Mouse (Mus musculus) limb, embryonic 11.5 days (tissue): ENCODE measurements at regions not wholly inside any gene's neighbourhood (a gene's known extent, or its start where the extent isn't known, plus 50 kb on each side); places are given as distances from the start of the nearest gene placed in this dataset.

Experiments
- ATAC-seq: fragments of 200-750 bp; cut with Nextera tagmentation; 2 replicates; pipeline ENCODE4 v1.8.0; 2017; ENCODE audit warnings: low read depth; ENCODE audit not compliant: insufficient number of reproducible peaks, low FRiP score, low TSS enrichment
- DNase-seq: peaks from one replicate; pipeline ENCODE4 v3.0.0-alpha.2; 2015; ENCODE audit warnings: low spot score
- H3K27ac ChIP-seq: fragments of 300-500 bp; sonication (generic); replicated peaks from 2 replicates; pipeline ENCODE4 v1.5.1; 2014; ENCODE audit warnings: low read depth, mild to moderate bottlenecking, low read length
- H3K27me3 ChIP-seq: fragments of 300-500 bp; sonication (generic); 2 replicates; pipeline ENCODE4 v1.6.1; 2014; ENCODE audit warnings: mild to moderate bottlenecking, low read length, mixed read lengths; ENCODE audit not compliant: control insufficient read depth, insufficient read depth
- H3K36me3 ChIP-seq: fragments of 300-500 bp; sonication (generic); 2 replicates; pipeline ENCODE4 v1.6.1; 2014; ENCODE audit warnings: mild to moderate bottlenecking, low read length, moderate library complexity, mixed read lengths; ENCODE audit not compliant: control insufficient read depth, insufficient read depth
- H3K4me1 ChIP-seq: fragments of 300-500 bp; sonication (generic); 2 replicates; pipeline ENCODE4 v1.6.1; 2014; ENCODE audit warnings: low read length, mixed read lengths; ENCODE audit not compliant: control insufficient read depth, insufficient read depth
- H3K4me2 ChIP-seq: fragments of 300-500 bp; sonication (generic); 2 replicates; pipeline ENCODE4 v1.6.1; 2014; ENCODE audit warnings: low read depth, mild to moderate bottlenecking, moderate library complexity; ENCODE audit not compliant: severe bottlenecking
- H3K4me3 ChIP-seq: fragments of 300-500 bp; sonication (generic); 2 replicates; pipeline ENCODE4 v1.5.1; 2014; ENCODE audit warnings: low read depth, low read length
- H3K9ac ChIP-seq: fragments of 300-500 bp; sonication (generic); 2 replicates; pipeline ENCODE4 v1.6.1; 2014; ENCODE audit warnings: mild to moderate bottlenecking, low read length
- H3K9me3 ChIP-seq: fragments of 300-500 bp; sonication (generic); 2 replicates; pipeline ENCODE4 v1.6.1; 2016; ENCODE audit warnings: low read length; ENCODE audit not compliant: control insufficient read depth
- WGBS: fragments of 180-500 bp; shearing (Covaris S2); extraction: QIAGEN DNeasy Blood & Tissue Kit; methylation state at CpG from one replicate; pipeline ENCODE4 v1.1.7; 2014; 5-methylcytosine and 5-hydroxymethylcytosine counted together

DNA sequence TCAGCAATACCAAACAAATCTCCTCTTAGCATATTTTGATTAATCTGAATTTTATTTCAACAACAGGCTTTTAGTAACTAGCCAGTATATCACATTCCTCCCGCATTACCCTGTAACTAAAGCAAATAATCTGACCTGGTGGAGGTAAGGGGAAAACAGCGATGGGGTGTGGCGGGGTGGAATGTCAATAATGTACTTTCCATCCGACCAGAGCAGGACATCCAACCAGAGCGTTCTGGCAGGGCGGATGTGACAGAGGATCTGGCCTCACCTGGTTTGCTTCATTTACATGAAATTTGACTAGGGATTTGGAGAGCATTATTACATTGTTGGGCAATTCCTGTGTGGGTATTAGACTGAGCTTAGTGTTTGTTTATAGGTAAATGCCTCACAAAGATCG is 106.2 kb upstream of the Serp2 start:
- Histone ChIP-seq H3K4me1 (peaks cover 8% of the 10 kb centered on the region), H3K27ac (no peak overlapping the region), H3K4me3 (no peak overlapping the region), H3K36me3 (no peaks in the 10 kb centered on the region), H3K9ac (no peak overlapping the region), H3K4me2 (no peak overlapping the region), H3K27me3 (no peaks in the 10 kb centered on the region), H3K9me3 (no peaks in the 10 kb centered on the region)
- ATAC-seq (no peak), DNase-seq (no peak)
- 83% methylated on average over 7 of the region's 7 CpGs for WGBS

DNA sequence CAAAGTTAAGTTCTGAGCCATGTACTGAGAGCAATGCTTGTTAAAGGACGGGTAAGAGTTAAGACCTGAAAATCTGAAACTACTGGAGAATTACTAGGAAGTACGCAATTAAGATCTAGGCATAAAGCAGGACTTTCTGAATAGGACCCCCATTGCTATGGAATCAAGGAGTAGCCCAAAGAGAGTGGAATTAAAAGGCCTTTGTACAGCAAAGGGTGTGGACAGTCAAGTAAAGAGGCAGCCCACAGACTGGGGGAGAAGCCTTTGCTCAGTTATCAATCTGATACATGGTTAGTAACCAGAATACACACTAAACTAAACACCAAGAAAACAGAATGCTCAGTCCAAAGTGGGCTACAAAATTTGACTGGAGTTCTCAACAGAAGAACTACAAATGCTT is 104.2 kb upstream of the Serp2 start:
- no peak overlapping the region for H3K4me3 ChIP-seq
- DNase-seq: no peak
- H3K27ac ChIP-seq: no peak overlapping the region
- H3K9ac ChIP-seq: no peak overlapping the region
- H3K27me3 ChIP-seq: no peaks in the 10 kb centered on the region
- ATAC-seq: no peak
- 86% methylated on average over 2 of the region's 2 CpGs for WGBS
- no peaks in the 10 kb centered on the region for H3K36me3 ChIP-seq
- no peaks in the 10 kb centered on the region for H3K9me3 ChIP-seq
- H3K4me2 ChIP-seq: no peak overlapping the region
- peaks cover 9% of the 10 kb centered on the region for H3K4me1 ChIP-seq

DNA sequence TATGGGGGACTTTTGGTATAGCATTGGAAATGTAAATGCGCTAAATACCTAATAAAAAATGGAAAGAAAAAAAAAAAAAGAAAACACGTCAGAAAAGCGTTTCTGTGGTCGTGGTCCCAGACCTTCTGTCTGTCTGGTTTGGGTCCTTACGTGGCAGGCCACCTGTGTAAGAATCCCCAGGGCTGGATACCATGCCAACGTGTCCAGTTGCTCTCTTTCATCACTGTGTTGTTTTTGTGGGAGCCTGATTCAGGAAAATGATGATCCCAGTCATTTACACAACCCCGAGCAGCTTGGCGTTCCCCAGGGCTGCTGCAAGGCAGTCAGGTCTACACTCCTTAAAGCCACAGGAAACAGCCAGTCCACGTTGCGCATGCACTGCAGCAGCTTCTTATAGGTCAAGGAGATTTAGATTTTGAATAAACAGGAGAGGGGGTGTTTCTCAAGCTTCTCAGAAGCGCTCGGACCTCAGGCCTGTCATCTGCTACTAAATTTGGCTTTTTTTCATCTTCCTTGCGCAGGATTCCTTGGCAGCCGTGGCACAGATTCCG is 102.3 kb upstream of the Serp2 start:
- Histone ChIP-seq H3K9me3 (no peaks in the 10 kb centered on the region), H3K9ac (no peak overlapping the region), H3K27me3 (no peaks in the 10 kb centered on the region), H3K4me2 (no peak overlapping the region), H3K27ac (no peak overlapping the region), H3K4me1 (peaks cover 9% of the 10 kb centered on the region), H3K36me3 (no peaks in the 10 kb centered on the region), H3K4me3 (no peak overlapping the region)
- no peak for DNase-seq
- 77% methylated on average over 15 of the region's 15 CpGs for WGBS
- no peak for ATAC-seq

GRCm38 (mm10) chr14:76657784-76658610 is 101.3 kb upstream of the Serp2 start:
- Histone ChIP-seq H3K4me1 (peaks cover 9% of the 10 kb centered on the region), H3K9ac (no peak overlapping the region)
- WGBS: 67% methylated on average over 9 of the region's 9 CpGs

GRCm38 (mm10) chr14:76657375-76657774 is 100.7 kb upstream of the Serp2 start:
- Histone ChIP-seq H3K4me3 (no peak overlapping the region), H3K9ac (no peak overlapping the region), H3K36me3 (no peaks in the 10 kb centered on the region), H3K9me3 (no peaks in the 10 kb centered on the region), H3K27me3 (no peaks in the 10 kb centered on the region), H3K4me1 (peaks cover 9% of the 10 kb centered on the region), H3K4me2 (no peak overlapping the region), H3K27ac (no peak overlapping the region)
- WGBS: 79% methylated on average over 7 of the region's 7 CpGs
- ATAC-seq (no peak), DNase-seq (no peak)

More at GRCm38 (mm10) chr14:76657784-76658610, 101.3 kb upstream of the Serp2 start:
- Histone ChIP-seq H3K27ac (no peak overlapping the region), H3K4me2 (no peak overlapping the region), H3K9me3 (no peaks in the 10 kb centered on the region), H3K36me3 (no peaks in the 10 kb centered on the region), H3K4me3 (no peak overlapping the region), H3K27me3 (no peaks in the 10 kb centered on the region)
- peak; percentile 66 for DNase-seq
- ATAC-seq: peak; percentile 60; the same call in 1 of the 2 replicates

DNA sequence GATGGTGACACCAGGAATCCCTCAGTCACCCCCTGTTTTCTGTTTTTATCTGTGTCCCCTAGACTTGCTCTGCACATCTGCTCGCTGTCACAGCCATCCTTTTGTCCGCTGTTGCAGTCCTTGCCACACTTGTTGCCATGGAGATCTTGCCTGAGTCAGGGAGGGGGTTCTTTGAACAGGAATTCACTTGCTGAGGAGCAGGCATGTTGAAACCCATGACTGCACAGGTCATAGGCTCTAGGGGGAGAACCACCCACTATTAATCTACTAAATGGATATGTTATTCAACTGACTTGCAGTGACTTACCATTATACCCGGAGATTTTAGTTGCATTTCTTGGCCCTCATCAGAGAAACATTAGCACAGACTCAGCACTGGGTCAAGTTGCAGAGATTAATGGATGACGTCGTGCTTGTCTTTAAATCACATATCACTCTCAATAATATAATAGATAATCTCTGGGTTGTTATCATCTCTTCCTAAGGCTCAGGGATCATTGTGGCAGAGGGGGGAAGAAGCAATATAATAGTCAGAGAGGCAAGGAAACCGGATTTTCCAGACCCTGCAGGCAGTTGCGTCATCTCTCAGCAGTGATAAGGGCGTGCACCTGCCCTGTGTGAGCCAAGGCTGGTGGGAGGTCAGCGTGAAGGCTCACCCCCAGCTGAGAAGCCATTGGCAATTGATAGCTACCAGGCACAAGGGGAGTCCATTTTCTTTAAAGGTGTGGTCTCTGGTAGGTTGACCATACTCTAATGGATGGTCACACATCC is 95.9 kb upstream of the Serp2 start:
- DNase-seq: no peak
- Histone ChIP-seq H3K36me3 (no peaks in the 10 kb centered on the region), H3K4me3 (no peak overlapping the region), H3K27me3 (no peaks in the 10 kb centered on the region), H3K27ac (no peak overlapping the region), H3K9me3 (no peaks in the 10 kb centered on the region), H3K9ac (no peak overlapping the region), H3K4me2 (no peak overlapping the region), H3K4me1 (no peaks in the 10 kb centered on the region)
- WGBS: 76% methylated on average over 9 of the region's 9 CpGs
- no peak for ATAC-seq

DNA sequence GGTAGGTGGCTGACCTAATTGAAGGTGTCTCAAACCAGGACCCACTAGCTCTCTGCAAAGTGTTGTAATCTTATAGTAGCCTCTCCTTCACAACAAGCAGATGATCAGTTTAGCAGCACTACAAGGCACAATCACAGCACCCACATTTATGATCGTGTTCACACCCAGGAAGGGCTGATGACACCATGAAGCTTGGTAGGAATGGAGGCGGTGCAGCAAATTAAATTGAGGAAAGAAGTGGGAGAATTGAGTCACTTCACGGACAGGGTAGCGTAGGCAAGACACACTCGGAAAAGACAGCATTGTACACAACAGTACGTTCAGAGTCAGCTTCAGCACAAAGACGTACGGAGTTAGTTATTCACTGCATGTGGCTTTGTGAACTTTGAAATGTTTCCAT is 94.4 kb upstream of the Serp2 start:
- Histone ChIP-seq H3K9ac (no peak overlapping the region), H3K27me3 (no peaks in the 10 kb centered on the region), H3K4me3 (no peak overlapping the region), H3K4me2 (no peak overlapping the region), H3K27ac (no peak overlapping the region), H3K9me3 (no peaks in the 10 kb centered on the region), H3K4me1 (no peaks in the 10 kb centered on the region), H3K36me3 (no peaks in the 10 kb centered on the region)
- ATAC-seq: no peak
- 94% methylated on average over 8 of the region's 8 CpGs for WGBS
- DNase-seq: no peak

DNA sequence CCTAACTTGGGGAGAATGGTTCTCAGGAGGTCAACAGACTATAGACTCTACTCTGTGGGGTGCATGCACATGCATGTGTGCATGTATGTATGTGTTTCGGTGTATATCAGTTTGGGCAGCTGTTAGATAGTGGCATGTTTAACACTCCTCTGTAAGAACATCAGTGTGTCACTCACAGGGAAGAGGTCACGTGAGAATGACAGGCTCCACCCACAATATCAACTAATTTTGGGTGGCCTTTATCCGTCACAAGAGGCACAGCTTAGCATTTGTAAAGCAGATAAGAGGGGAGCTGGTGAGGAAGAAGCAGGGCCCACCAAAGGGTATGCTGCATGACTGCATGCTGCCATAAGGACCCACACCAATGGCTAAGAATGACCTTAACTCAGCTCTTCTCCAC is 93.2 kb upstream of the Serp2 start:
- Histone ChIP-seq H3K9ac (no peak overlapping the region), H3K4me2 (no peak overlapping the region), H3K36me3 (no peaks in the 10 kb centered on the region), H3K4me3 (no peak overlapping the region), H3K27me3 (no peaks in the 10 kb centered on the region), H3K27ac (no peak overlapping the region), H3K4me1 (no peaks in the 10 kb centered on the region), H3K9me3 (no peaks in the 10 kb centered on the region)
- no peak for DNase-seq
- 92% methylated on average over 3 of the region's 3 CpGs for WGBS
- no peak for ATAC-seq
